Mouse (Mus musculus) left cerebral cortex, postnatal 25 days (tissue): ENCODE measurements around the gene Serpina1e. TPM values are rescaled to one million over a fixed set of nuclear protein-coding genes. Genes with fewer than 3 reads are reported as not detected.
"Not testable (repeated sequence)": the region's sequence is repeated elsewhere in the genome, so short reads cannot be mapped to it uniquely, and the experiment has no call there.

Experiments used
- DNase-seq, 2 experiments: peaks; one replicate each; pipeline ENCODE4 v3.0.0; 2022; ENCODE audit warnings: low spot score in 2 of 2, mixed read lengths in 1 of 2
- intact Hi-C: fragments of 180-260 bp; cut with DNase I; formaldehyde crosslinking; loops from one replicate; pipeline ENCODE4 v1.15.1; 2025
- total RNA-seq, 2 experiments: library from RNA; stranded (reverse); gene quantifications; 2 replicates each; pipeline ENCODE4 v1.2.3; 2021

Serpina1e gene
- total RNA-seq, 2 experiments from 2014 or later: not detected

DNA sequence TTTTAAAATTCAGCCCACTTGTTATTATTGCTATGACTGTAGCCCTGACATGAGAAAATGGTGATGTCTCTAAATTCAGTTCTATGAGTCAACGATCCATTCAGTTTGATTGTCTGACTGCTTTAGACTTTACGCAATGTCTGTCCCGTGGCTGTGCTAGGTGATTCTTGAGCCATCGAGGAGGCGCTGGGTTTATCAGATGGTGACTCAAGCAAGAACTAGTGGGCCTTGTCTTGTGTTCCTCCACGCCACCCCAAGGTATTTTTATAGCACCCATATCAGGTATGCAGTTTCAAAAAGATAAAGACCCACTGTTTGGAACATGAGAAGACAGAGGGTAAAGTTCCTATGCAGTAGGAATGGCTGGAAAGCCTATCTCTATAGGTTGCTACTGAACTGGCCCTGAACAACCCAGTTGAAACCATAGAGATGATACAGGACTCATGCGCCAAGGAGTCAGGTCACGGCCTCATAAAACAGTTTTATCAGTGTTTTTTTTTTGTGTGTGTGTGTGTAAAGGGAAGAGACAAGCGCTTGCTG lies 10.9 kb upstream of the Serpina1e start:
- no peak for DNase-seq
- intact Hi-C loops: no loop called here

DNA sequence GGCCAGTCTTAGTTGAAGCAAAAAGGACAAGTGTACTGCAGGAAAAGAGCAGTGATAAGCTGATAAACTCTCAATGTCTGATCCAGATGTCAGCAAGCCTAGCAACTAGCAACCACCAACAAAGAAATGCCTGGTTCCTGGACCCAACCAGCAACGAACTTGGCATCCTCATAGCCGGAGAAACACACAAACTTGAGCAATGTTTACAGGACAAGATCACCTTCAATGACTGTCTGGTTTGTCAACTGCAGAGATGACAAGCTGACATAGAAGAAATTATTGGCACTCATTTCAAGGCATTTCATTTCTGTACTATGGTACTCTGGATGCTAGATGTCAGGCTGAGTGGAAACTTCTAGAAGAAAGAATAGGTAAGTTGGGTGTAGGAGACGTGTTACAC lies 8.0 kb upstream of the Serpina1e start:
- no peak for DNase-seq
- intact Hi-C loops: no loop called here

GRCm38 (mm10) chr12:103963288-103963687 lies 4.5 kb upstream of the Serpina1e start:
- no peak for DNase-seq
- intact Hi-C loops: no loop called here

DNA sequence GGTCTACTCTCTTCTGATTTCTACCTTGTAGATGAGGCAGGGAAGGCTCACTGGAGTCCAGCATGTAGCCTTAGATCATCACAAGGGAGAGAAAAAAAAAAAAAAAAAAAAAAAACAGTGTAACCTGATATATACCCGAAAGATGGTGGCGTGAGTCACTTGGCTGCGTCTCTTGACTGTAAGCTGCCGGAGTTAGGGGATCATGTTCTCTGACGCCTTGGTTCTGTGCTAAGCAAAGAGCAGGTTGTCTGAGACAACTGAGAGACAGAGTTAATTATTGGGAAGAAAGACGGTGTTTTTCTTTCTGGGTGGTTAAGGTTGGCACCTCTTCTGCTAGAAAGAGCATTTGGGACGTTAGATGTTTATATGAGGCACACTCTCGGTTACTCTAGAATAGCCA lies 4.1 kb upstream of the Serpina1e start:
- DNase-seq: no peak
- intact Hi-C loops: no loop called here

DNA sequence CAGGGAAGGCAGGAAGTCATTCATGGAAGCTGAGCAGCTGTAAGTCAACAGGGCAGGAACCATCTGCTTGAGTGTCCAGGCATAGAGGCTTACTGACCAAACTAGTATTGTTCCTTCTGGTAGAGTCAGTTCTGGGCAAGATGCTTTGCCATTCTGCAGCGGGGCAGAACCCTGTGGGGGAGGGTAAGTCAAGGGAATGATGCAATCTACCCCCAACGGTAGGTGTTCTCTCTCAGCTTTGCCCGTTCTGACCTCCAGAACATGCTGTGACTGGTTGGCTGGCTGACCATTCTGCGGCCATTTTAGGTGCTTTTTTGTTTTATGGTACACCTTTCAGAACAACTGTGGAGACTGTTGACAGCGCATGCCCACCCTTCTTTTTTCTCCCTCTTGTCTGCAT lies 3.6 kb upstream of the Serpina1e start:
- intact Hi-C loops: no loop called here
- DNase-seq: no peak

DNA sequence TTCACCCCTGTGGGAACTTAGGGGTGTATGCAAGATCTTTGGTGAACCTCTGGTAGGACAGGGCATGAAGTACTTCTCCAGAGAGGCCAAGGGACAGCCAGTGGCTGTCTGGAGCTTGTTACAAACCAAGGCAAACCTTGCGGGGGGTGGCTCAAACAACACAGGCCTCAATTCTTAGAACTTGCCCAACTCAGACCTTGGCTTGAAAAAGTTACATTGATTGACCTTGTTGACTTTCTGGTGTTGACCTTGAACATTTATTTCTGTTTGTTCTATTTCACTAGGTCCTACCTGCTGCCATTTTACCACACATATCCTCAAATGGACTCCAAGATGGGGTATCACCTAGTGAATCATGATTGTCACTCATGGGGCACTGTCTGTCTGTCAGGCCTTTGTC lies 2.9 kb upstream of the Serpina1e start:
- intact Hi-C loops: no loop called here
- no peak for DNase-seq

DNA sequence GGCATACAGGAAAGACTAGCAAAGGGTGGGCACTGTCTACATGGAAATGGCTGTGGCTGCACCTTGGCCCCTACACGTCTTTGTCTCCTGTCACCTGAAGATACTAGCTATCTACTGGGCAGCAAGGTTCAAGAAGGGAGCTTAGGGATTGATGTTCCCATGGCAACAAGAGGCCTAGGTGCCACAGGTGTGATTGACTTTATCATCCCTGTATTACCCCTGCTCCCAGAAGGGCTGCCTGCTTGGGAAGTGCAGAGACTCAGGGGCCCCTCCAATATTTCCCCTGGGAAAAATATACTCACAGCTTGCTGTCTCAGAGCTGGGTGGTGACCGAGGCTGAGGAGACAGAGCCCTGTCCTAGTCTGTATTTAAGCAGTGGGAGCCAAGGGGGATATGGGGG lies 2.2 kb downstream of the Serpina1e start:
- intact Hi-C loops, DNase-seq: not testable (repeated sequence)

DNA sequence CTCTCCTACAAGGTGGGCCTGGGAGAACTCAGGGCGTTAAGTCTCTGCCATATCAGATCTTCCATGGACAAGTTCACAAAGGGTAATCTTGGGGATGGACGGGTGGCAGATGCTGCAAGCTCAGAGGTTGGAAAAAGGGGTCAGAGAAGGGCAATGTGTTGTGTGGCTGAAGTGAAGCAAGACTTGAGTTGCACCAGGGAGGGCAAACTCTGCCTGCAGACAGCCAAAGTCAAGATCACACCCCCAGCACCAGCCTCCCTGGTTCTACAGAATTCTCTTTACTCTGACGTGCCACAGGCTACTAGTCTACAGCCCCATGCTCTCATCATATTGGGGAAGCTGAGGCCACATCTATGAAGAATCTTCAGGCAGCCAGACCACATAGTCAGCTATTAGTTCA lies 5.8 kb downstream of the Serpina1e start:
- DNase-seq, intact Hi-C loops: not testable (repeated sequence)

DNA sequence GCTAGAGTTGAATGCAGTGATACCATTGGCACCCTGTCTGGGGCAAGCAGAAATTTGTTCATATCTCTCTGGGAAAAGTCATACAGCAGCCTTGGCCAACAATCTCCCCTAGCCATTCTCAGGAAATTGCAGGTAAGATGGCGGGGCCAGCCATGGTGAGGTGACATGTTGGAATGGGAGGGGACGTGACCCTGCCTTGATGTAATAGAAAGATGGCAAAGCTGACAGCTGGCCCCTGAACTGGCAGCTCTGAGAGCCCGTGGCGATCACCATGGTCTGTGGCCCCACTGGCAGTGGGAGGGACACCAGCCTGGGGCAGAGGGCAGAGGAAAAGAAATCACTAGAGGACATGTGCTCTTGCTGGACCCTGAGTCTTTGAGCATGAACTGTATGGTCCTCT lies 12.5 kb downstream of the Serpina1e start:
- DNase-seq: no peak
- intact Hi-C loops: no loop called here

- DNase-seq, intact Hi-C loops: not testable (repeated sequence)
Observed at GRCm38 (mm10) chr12:103909181-103909580, 49.6 kb downstream of the Serpina1e start.

GRCm38 (mm10) chr12:103907746-103908145 lies 51.0 kb downstream of the Serpina1e start:
- intact Hi-C loops, DNase-seq: not testable (repeated sequence)

DNA sequence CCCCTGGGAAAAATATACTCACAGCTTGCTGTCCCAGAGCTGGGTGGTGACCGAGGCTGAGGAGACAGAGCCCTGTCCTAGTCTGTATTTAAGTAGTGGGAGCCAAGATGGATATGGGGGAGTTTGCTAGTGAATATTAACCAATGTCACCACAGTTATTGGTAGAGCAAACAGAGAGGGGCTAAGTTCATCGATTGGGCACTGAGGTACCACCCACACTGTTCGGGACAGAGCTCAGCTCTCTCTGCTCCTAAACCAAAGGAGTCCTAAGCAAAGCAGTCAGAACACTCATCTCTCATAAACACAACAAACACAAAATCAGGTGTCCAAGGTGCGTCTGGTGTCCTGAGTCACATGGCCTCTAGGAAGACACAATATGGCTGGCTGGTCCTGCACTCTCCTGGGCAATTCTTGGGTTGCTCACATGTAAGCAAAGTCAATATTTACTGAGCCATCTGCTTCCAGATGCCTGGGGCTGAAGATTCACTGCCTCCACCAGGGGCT lies 53.9 kb downstream of the Serpina1e start, which contains the start of gene Serpina1c:
TSS of gene Serpina1c (minus strand) at position 51 of the 504 bp plus-strand sequence.
- intact Hi-C loops, DNase-seq: not testable (repeated sequence)

- intact Hi-C loops, DNase-seq: not testable (repeated sequence)
Observed at GRCm38 (mm10) chr12:103901929-103902328, 56.8 kb downstream of the Serpina1e start.

Other genes starting within 250 kb of the Serpina1e start
- not detected for gene Serpina1d, start 185.4 kb downstream of the Serpina1e start, total RNA-seq
- not detected for gene Serpina1b, start 128.6 kb downstream of the Serpina1e start, total RNA-seq
- gene Serpina1a, start 95.4 kb downstream of the Serpina1e start, total RNA-seq: not detected
- gene Serpina1c, start 54.1 kb downstream of the Serpina1e start, total RNA-seq: not detected
- not detected for gene Serpina11, start 31.0 kb upstream of the Serpina1e start, total RNA-seq
- gene Serpina9, start 54.8 kb upstream of the Serpina1e start, total RNA-seq: 1 to 10 TPM in 1 of 2 experiments, under 1 TPM in 1; 0.60 to 8.6 TPM
- gene Serpina12, start 85.5 kb upstream of the Serpina1e start, total RNA-seq: not detected
- not detected for gene Serpina5, start 142.1 kb upstream of the Serpina1e start, total RNA-seq
- not detected for gene Serpina3a, start 153.7 kb upstream of the Serpina1e start, total RNA-seq
- gene Serpina3b, start 169.0 kb upstream of the Serpina1e start, total RNA-seq: not detected
- under 1 TPM in 1 of 2 experiments, not detected in 1; 0.18 TPM for gene Serpina3c, start 194.9 kb upstream of the Serpina1e start, total RNA-seq